ENCODE assay signal across 15 mouse cellular contexts in genomic region chr7:109326813-109327212, GRCm38 (mm10).
DNase-seq lines count a peak whose midpoint lies in the region; ATAC-seq and TF ChIP-seq lines count a peak whose summit lies in the region.
"Had no signal": no experiment of that assay in that cellular context is flagged by ENCODE, and none has a peak within 500 bp of the region (broad histone marks: within the 10 kb centered on the region; RNA-seq: fewer than 3 reads in every experiment).

No protein-coding gene starts in this region.

- H3K9me3 ChIP-seq in forebrain, embryonic 13.5 days (replicated peaks): no peaks in the 10 kb centered on the region
- no peaks in the 10 kb centered on the region for H3K9me3 ChIP-seq in forebrain, embryonic 11.5 days (ENCODE audit: control insufficient read depth, low read length)
- H3K9me3 ChIP-seq in neural tube, embryonic 14.5 days (ENCODE audit: control insufficient read depth, low read length): no peaks in the 10 kb centered on the region
- H3K9me3 ChIP-seq in forebrain, embryonic 16.5 days (ENCODE audit: control insufficient read depth, low read length): no peaks in the 10 kb centered on the region
- no peaks in the 10 kb centered on the region for H3K9me3 ChIP-seq in midbrain, postnatal 0 days (ENCODE audit: low read length)
- H3K9me3 ChIP-seq: heart, embryonic 13.5 days; hindbrain, embryonic 15.5 days; limb, embryonic 15.5 days had no signal

- ATAC-seq in forebrain, embryonic 13.5 days: peak; percentile 76
- no peak for ATAC-seq in forebrain, embryonic 11.5 days (replicated peaks; ENCODE audit: low FRiP score)
- peak; percentile 49 for ATAC-seq in neural tube, embryonic 14.5 days (ENCODE audit: low read depth)
- peak; percentile 78 for ATAC-seq in forebrain, embryonic 16.5 days
- no peak for ATAC-seq in midbrain, postnatal 0 days (ENCODE audit: low FRiP score)

- peak overlapping the region; percentile 67; the same call in 1 of the 2 replicates for H3K27ac ChIP-seq in forebrain, embryonic 13.5 days
- no peak overlapping the region for H3K27ac ChIP-seq in forebrain, embryonic 11.5 days (ENCODE audit: low read depth, low read length)
- H3K27ac ChIP-seq in neural tube, embryonic 14.5 days (ENCODE audit: low read depth, low read length): no peak overlapping the region
- peak overlapping the region; percentile 76 for H3K27ac ChIP-seq in forebrain, embryonic 16.5 days (ENCODE audit: low read length)
- no peak overlapping the region for H3K27ac ChIP-seq in midbrain, postnatal 0 days (ENCODE audit: low read depth, low read length)
- H3K27ac ChIP-seq: heart, embryonic 13.5 days; hindbrain, embryonic 15.5 days; limb, embryonic 15.5 days had no signal

- no peak for TF ChIP-seq CTCF in midbrain, postnatal 0 days (IDR thresholded peaks at IDR 0.05)

- 51% methylated on average over 4 of the region's 4 CpGs for WGBS in forebrain, embryonic 13.5 days
- WGBS in forebrain, embryonic 11.5 days: 75% methylated on average over 4 of the region's 4 CpGs
- 38% methylated on average over 4 of the region's 4 CpGs for WGBS in neural tube, embryonic 14.5 days
- 34% methylated on average over 4 of the region's 4 CpGs for WGBS in forebrain, embryonic 16.5 days
- WGBS in midbrain, postnatal 0 days: 68% methylated on average over 4 of the region's 4 CpGs

- H3K27me3 ChIP-seq in forebrain, embryonic 13.5 days: no peaks in the 10 kb centered on the region
- no peaks in the 10 kb centered on the region for H3K27me3 ChIP-seq in forebrain, embryonic 11.5 days (ENCODE audit: control insufficient read depth, insufficient read depth, low read length)
- no peaks in the 10 kb centered on the region for H3K27me3 ChIP-seq in neural tube, embryonic 14.5 days (ENCODE audit: control insufficient read depth, insufficient read depth, low read length)
- H3K27me3 ChIP-seq in forebrain, embryonic 16.5 days (replicated peaks; ENCODE audit: control insufficient read depth, insufficient read depth, low read length): no peaks in the 10 kb centered on the region
- H3K27me3 ChIP-seq in midbrain, postnatal 0 days (ENCODE audit: insufficient read depth, low read length): no peaks in the 10 kb centered on the region
- H3K27me3 ChIP-seq: heart, embryonic 13.5 days; hindbrain, embryonic 15.5 days; limb, embryonic 15.5 days had no signal

- H3K9ac ChIP-seq in forebrain, embryonic 13.5 days: no peak overlapping the region
- H3K9ac ChIP-seq in forebrain, embryonic 11.5 days (ENCODE audit: low read length): no peak overlapping the region
- no peak overlapping the region for H3K9ac ChIP-seq in neural tube, embryonic 14.5 days (replicated peaks; ENCODE audit: low read depth, low read length)
- no peak overlapping the region for H3K9ac ChIP-seq in forebrain, embryonic 16.5 days (replicated peaks; ENCODE audit: low read depth, low read length)
- no peak overlapping the region for H3K9ac ChIP-seq in midbrain, postnatal 0 days (replicated peaks; ENCODE audit: low read length, poor library complexity, severe bottlenecking)
- H3K9ac ChIP-seq: heart, embryonic 13.5 days; hindbrain, embryonic 15.5 days; limb, embryonic 15.5 days had no signal

- no peak overlapping the region for H3K4me3 ChIP-seq in forebrain, embryonic 13.5 days
- H3K4me3 ChIP-seq in forebrain, embryonic 11.5 days (ENCODE audit: low read depth, low read length): no peak overlapping the region
- H3K4me3 ChIP-seq in neural tube, embryonic 14.5 days (ENCODE audit: low read depth, low read length): no peak overlapping the region
- no peak overlapping the region for H3K4me3 ChIP-seq in forebrain, embryonic 16.5 days (replicated peaks; ENCODE audit: low read length)
- no peak overlapping the region for H3K4me3 ChIP-seq in midbrain, postnatal 0 days (ENCODE audit: low read depth, low read length)
- H3K4me3 ChIP-seq: heart, embryonic 13.5 days; hindbrain, embryonic 15.5 days; limb, embryonic 15.5 days had no signal

- peaks cover 17% of the 10 kb centered on the region for H3K4me1 ChIP-seq in forebrain, embryonic 13.5 days
- no peaks in the 10 kb centered on the region for H3K4me1 ChIP-seq in forebrain, embryonic 11.5 days (replicated peaks; ENCODE audit: control insufficient read depth, insufficient read depth, low read length)
- H3K4me1 ChIP-seq in neural tube, embryonic 14.5 days (ENCODE audit: control insufficient read depth, insufficient read depth, low read length): no peaks in the 10 kb centered on the region
- H3K4me1 ChIP-seq in forebrain, embryonic 16.5 days (replicated peaks; ENCODE audit: control insufficient read depth, insufficient read depth, low read length): peaks cover 24% of the 10 kb centered on the region
- no peaks in the 10 kb centered on the region for H3K4me1 ChIP-seq in midbrain, postnatal 0 days (ENCODE audit: insufficient read depth, low read length)
- H3K4me1 ChIP-seq: heart, embryonic 13.5 days; limb, embryonic 15.5 days had no signal

- DNase-seq in forebrain, embryonic 11.5 days (ENCODE audit: low spot score): no peak
- no peak for DNase-seq in neural tube, embryonic 10.5 days (ENCODE audit: extremely low spot score, low spot score)
- peak; percentile 51 for DNase-seq in midbrain, postnatal 0 days (ENCODE audit: low spot score)
- DNase-seq in thymus, postnatal 14 days: no peak
- DNase-seq in adrenal gland, postnatal 10 days: no peak
- DNase-seq: adrenal gland, postnatal 14 days; gastrocnemius, postnatal 36 days; lung, adult 2 months; right cerebral cortex, postnatal 25 days had no signal

- H3K4me2 ChIP-seq in forebrain, embryonic 13.5 days: no peak overlapping the region
- no peak overlapping the region for H3K4me2 ChIP-seq in forebrain, embryonic 11.5 days (ENCODE audit: low read depth, low read length, severe bottlenecking)
- no peak overlapping the region for H3K4me2 ChIP-seq in neural tube, embryonic 14.5 days (ENCODE audit: low read depth, low read length)
- H3K4me2 ChIP-seq in forebrain, embryonic 16.5 days (ENCODE audit: low read length): no peak overlapping the region
- H3K4me2 ChIP-seq in midbrain, postnatal 0 days (ENCODE audit: low read depth, low read length, poor library complexity, severe bottlenecking): no peak overlapping the region
- H3K4me2 ChIP-seq: heart, embryonic 13.5 days; hindbrain, embryonic 15.5 days; limb, embryonic 15.5 days had no signal

- H3K36me3 ChIP-seq in forebrain, embryonic 13.5 days (ENCODE audit: poor library complexity, severe bottlenecking): no peaks in the 10 kb centered on the region
- no peaks in the 10 kb centered on the region for H3K36me3 ChIP-seq in forebrain, embryonic 11.5 days (ENCODE audit: control insufficient read depth, insufficient read depth, low read length)
- H3K36me3 ChIP-seq in neural tube, embryonic 14.5 days (ENCODE audit: control insufficient read depth, insufficient read depth, low read length): no peaks in the 10 kb centered on the region
- H3K36me3 ChIP-seq in forebrain, embryonic 16.5 days (ENCODE audit: control insufficient read depth, insufficient read depth): no peaks in the 10 kb centered on the region
- H3K36me3 ChIP-seq in midbrain, postnatal 0 days (ENCODE audit: insufficient read depth, low read length): no peaks in the 10 kb centered on the region
- H3K36me3 ChIP-seq: heart, embryonic 13.5 days; hindbrain, embryonic 15.5 days; limb, embryonic 15.5 days had no signal

Comparison
In these comparisons a context has a peak if more than half of its experiments do, and no peak if none do; other contexts are left out.
1. ATAC-seq: peak in forebrain, embryonic 13.5 days (single experiment), neural tube, embryonic 14.5 days (single experiment) and forebrain, embryonic 16.5 days (single experiment); none in forebrain, embryonic 11.5 days (single experiment) and midbrain, postnatal 0 days (single experiment).
2. H3K27ac ChIP-seq: peak in forebrain, embryonic 13.5 days (single experiment) and forebrain, embryonic 16.5 days (single experiment); none in forebrain, embryonic 11.5 days (single experiment), neural tube, embryonic 14.5 days (single experiment) and midbrain, postnatal 0 days (single experiment).